Mouse (Mus musculus): ENCODE results near the gene Mag.

DNA sequence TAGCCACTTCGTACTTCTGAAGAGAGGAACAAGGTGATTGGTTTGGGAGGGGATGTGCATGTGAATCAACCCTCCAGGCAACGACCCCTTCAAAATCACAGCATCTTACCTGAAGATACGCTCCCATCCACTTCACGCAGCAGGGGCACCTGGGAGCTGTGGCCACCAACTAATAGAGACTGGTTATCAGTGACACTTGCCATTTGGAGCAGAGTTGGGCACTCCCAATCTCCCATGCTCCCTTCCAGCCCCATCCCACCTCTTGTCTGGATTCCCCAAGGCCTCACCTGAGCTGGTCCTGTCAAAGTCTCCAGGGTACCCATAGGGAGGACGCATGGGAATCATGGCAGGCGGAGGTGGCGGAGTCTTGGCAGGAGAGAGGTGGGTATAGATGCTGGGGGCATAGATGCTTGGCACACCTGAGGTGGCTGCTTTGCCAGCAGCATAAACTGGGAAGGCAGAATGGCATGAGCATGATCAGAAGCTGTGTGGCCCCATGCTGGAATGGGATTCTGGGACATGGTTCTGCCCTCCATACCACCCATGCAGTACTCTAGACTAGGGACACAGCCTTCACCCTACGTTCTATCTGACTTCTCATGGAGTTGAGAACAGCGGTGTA, 44.3 kb upstream of the Mag start:
- no peak for TF ChIP-seq FLI1 (IDR thresholded peaks at IDR 0.05; ENCODE audit: low read length)
- TF ChIP-seq GATA1 (IDR thresholded peaks at IDR 0.05; ENCODE audit: borderline replicate concordance, low read length) = no peak

All from megakaryocyte, embryonic 14.5 days (primary cell).